Mouse (Mus musculus) cortical plate, adult 2 months (tissue): ENCODE measurements around the gene Gm10837.

ENCODE experiments used
- CTCF ChIP-seq: fragments of 200-500 bp; IDR thresholded peaks from 2 replicates; pipeline ENCODE4 v1.5.1; 2011; ENCODE audit warnings: mild to moderate bottlenecking, control low read depth, low read length; ENCODE audit not compliant: insufficient read depth; ENCODE audit errors: extremely low read depth
- POLR2A ChIP-seq: fragments of 200-500 bp; IDR thresholded peaks from 2 replicates; pipeline ENCODE4 v1.6.1; 2011; ENCODE audit warnings: mild to moderate bottlenecking, low read length, control low read depth; ENCODE audit not compliant: insufficient read depth; ENCODE audit errors: extremely low read depth

DNA sequence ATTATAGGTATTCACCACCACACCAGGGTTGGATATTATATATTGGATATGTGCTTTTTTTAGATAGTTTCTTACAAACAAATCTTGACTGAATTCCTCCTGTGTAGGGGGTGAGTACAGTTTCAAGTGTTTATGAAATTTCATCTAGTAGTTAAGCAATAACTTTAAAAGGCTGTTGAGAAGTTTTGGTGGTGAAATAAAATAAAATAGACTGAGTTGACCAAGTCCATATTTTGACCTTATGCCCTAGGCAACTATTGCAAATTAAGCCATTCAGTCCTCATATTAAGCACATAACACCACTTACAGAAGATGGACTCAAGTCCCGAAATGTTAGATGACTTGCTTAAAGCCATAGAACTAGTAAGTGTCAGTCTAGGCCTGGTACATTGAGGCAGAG lies 45.6 kb downstream of the Gm10837 start:
- no peak for TF ChIP-seq CTCF
- TF ChIP-seq POLR2A, result no peak
